31 mouse cellular contexts compared by ENCODE assay signal in the genomic region with DNA sequence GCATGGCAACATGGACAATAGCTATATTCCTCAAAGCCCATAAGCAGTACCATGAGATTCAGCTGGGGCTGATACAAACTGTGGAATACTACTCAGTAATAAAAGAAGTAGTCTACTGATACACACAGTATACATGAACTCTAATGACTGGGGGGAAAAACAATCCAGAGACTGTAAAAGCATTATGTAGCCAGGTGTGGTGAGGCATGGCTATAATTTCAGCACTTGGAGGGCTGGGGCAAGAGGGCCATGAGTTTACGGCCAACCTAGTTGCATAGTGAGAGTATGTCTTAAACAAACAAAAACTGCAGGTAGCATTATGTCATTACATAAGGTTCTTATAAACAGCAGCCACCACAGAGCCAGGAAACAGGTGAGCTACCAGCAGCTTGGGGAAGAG. TPM values are rescaled to one million over a fixed set of nuclear protein-coding genes. Genes with fewer than 3 reads are reported as not detected.
"Had no signal": no experiment of that assay in that cellular context is flagged by ENCODE, and none has a peak within 500 bp of the region (broad histone marks: within the 10 kb centered on the region; RNA-seq: fewer than 3 reads in every experiment).

No protein-coding gene starts in this region.

- H3K9ac ChIP-seq: limb, embryonic 12.5 days; limb, embryonic 13.5 days; limb, embryonic 15.5 days; liver, embryonic 12.5 days; liver, embryonic 13.5 days; liver, embryonic 14.5 days; liver, embryonic 15.5 days; liver, postnatal 0 days; lung, embryonic 14.5 days; lung, embryonic 15.5 days; midbrain, embryonic 12.5 days; midbrain, embryonic 13.5 days; midbrain, embryonic 15.5 days; neural tube, embryonic 12.5 days had no signal

- ATAC-seq: liver, embryonic 12.5 days; liver, postnatal 0 days; lung, postnatal 0 days; midbrain, embryonic 13.5 days; midbrain, embryonic 15.5 days had no signal

- DNase-seq: left cerebral cortex, postnatal 4 days; liver; liver, embryonic 13.5 days; liver, postnatal 0 days; lung, adult 18-20 months; lung, adult 2 months; lung, embryonic 14.5 days; lung, postnatal 10 days; lung, postnatal 14 days; lung, postnatal 36 days; lung, postnatal 4 days; midbrain, embryonic 14.5 days had no signal

- H3K4me1 ChIP-seq: limb, embryonic 10.5 days; limb, embryonic 12.5 days; limb, embryonic 13.5 days; limb, embryonic 15.5 days; liver, embryonic 12.5 days; liver, embryonic 13.5 days; liver, embryonic 15.5 days; lung, embryonic 15.5 days; megakaryocyte, embryonic 14.5 days; midbrain, embryonic 10.5 days; midbrain, embryonic 12.5 days; midbrain, embryonic 13.5 days; midbrain, embryonic 15.5 days; neural tube, embryonic 12.5 days had no signal

- H3K27me3 ChIP-seq: limb, embryonic 12.5 days; limb, embryonic 13.5 days; limb, embryonic 15.5 days; liver, embryonic 12.5 days; liver, embryonic 13.5 days; liver, embryonic 15.5 days; lung, embryonic 15.5 days; midbrain, embryonic 12.5 days; midbrain, embryonic 13.5 days; midbrain, embryonic 15.5 days; neural tube, embryonic 12.5 days had no signal

- H3K36me3 ChIP-seq: limb, embryonic 10.5 days; limb, embryonic 12.5 days; limb, embryonic 13.5 days; limb, embryonic 15.5 days; liver, embryonic 12.5 days; liver, embryonic 13.5 days; liver, embryonic 15.5 days; lung, embryonic 15.5 days; midbrain, embryonic 10.5 days; midbrain, embryonic 12.5 days; midbrain, embryonic 13.5 days; midbrain, embryonic 15.5 days; neural tube, embryonic 12.5 days had no signal

- H3K27ac ChIP-seq: limb, embryonic 10.5 days; limb, embryonic 12.5 days; limb, embryonic 13.5 days; limb, embryonic 15.5 days; liver, embryonic 12.5 days; liver, embryonic 13.5 days; liver, embryonic 14.5 days; liver, embryonic 15.5 days; lung, embryonic 15.5 days; macrophage; midbrain, embryonic 10.5 days; midbrain, embryonic 12.5 days; midbrain, embryonic 13.5 days; midbrain, embryonic 15.5 days; neural tube, embryonic 12.5 days had no signal

- H3K4me2 ChIP-seq: limb, embryonic 12.5 days; limb, embryonic 13.5 days; limb, embryonic 15.5 days; liver, embryonic 11.5 days; liver, embryonic 12.5 days; liver, embryonic 13.5 days; liver, embryonic 15.5 days; lung, embryonic 14.5 days; lung, embryonic 15.5 days; midbrain, embryonic 12.5 days; midbrain, embryonic 13.5 days; midbrain, embryonic 15.5 days; neural tube, embryonic 12.5 days had no signal

- H3K4me3 ChIP-seq: limb, embryonic 10.5 days; limb, embryonic 12.5 days; limb, embryonic 13.5 days; limb, embryonic 15.5 days; liver, embryonic 12.5 days; liver, embryonic 13.5 days; liver, embryonic 15.5 days; lung, embryonic 15.5 days; megakaryocyte, embryonic 14.5 days; midbrain, embryonic 10.5 days; midbrain, embryonic 12.5 days; midbrain, embryonic 13.5 days; midbrain, embryonic 15.5 days; myocyte; neural tube, embryonic 12.5 days had no signal

- H3K9me3 ChIP-seq: limb, embryonic 10.5 days; limb, embryonic 12.5 days; limb, embryonic 13.5 days; limb, embryonic 15.5 days; liver, embryonic 12.5 days; liver, embryonic 13.5 days; liver, embryonic 15.5 days; lung, embryonic 15.5 days; megakaryocyte, embryonic 14.5 days; midbrain, embryonic 10.5 days; midbrain, embryonic 12.5 days; midbrain, embryonic 13.5 days; midbrain, embryonic 15.5 days; neural tube, embryonic 12.5 days had no signal

RNA-seq across cellular contexts. Expression of a gene that starts 10.2 kb away (rescaled TPM):
- polyA plus RNA-seq: limb, embryonic 10.5 days; limb, embryonic 12.5 days; liver, embryonic 11.5 days; liver, embryonic 12.5 days; lung, embryonic 14.5 days; lung, embryonic 15.5 days; lung, postnatal 0 days; macrophage; midbrain, embryonic 12.5 days; midbrain, embryonic 13.5 days; midbrain, embryonic 14.5 days; myocyte; neural tube, embryonic 11.5 days; neural tube, embryonic 12.5 days had no signal
